Mouse (Mus musculus): Measurements from ENCODE around the gene Porcn. TPM values are rescaled to one million over a fixed set of nuclear protein-coding genes. Genes with fewer than 3 reads are reported as not detected.

Gene Porcn
- 57.0 and 59.0 TPM in 2 replicates for polyA plus RNA-seq (2021; fragmentation: Nextera tagmentation)
- long read RNA-seq, experiment 1, partial matches to known transcripts: 6 of 39 reads
- long read RNA-seq, experiment 1, other reads (novel, unspliced or antisense): 25 of 39 reads
- long read RNA-seq, experiment 2, partial matches to known transcripts: 6 of 18 reads
- long read RNA-seq, experiment 2, other reads (novel, unspliced or antisense): 8 of 18 reads

DNA sequence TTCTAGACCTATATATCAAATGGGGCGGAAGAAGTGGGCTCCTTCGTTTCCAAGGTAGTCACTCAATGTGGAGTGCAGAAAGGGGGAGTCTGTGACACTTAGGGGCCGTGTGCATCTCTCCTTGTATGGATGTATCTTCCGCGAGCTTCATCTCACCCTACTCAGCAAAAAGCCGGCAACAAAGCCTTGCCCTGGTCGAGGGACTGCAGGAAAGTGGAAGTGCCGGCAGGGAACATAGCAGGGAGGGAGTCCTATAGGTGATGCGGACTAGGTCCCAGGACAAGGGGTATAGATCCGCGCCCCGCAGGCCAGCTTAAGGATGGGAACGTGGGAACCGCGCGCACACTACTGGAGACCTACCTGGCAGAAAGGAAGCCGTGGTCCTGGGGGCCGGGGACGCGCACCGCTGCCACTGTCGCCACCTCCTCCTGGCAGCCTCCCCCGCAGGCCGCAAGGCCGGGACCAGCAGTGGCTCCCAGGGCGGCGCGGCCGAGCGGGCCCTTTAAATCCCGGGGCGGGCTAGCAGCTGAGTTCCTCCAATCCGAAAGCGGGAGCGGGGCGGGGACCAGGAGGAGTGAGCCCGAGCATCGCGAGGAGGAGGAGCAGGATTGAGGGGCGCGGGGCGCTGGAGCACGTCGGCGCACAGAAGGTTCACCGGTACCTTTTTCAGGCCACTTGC lies at the start of gene Porcn:
Porcn (minus strand) TSS at position 511 of the 679 bp plus-strand sequence.

DNA sequence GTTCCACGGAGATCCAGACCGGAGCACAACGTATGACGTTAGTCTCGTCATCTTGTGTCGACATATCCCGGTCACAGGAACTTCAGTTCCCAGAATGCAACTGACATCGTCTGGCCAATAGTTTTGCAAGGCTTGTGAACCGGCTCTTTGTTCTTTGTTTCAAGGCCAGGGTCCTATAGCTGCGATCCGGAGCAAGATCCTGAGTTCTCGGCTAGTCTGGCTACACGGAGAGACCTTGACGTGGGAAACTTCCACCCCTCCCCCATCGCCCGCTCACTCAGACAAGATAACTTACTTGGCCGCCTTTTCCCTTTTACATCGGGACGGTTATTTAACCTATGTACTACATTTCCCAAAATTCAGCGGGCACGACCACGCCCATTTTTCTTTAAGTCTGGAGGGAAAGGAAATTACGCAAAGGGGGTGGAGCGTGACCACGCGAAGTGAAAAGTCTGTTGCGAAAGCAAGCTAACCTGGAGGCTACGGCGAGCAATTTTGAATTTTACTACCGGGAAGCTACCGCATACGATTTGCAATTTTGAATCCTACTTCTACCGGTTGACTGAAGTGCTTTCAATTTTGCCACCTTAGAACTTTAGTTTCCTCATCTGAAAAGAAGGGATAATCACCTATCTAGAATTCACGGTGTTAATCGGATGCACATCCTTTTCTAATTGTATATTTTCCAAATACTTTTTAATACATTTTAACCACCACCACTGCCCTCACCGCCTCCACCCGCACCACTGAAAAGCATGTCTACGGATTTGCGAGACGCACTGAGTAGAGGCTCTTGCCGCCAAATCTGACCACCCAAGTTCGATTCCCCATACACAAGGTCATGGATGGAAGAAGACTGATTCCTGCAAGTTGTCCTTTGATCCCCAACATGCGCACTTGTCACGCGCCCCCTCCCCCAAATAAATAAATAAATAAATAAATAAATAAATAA lies 46.3 kb upstream of the Porcn start, which contains the start of gene Ftsj1:
Ftsj1 (minus strand) TSS at position 73 of the 952 bp plus-strand sequence.

GRCm38 (mm10) chrX:8193419-8193723 lies 13.0 kb downstream of the Porcn start, which contains the start of gene Ebp:
Gene Ebp, minus strand, starts transcription at chrX:8193512.

DNA sequence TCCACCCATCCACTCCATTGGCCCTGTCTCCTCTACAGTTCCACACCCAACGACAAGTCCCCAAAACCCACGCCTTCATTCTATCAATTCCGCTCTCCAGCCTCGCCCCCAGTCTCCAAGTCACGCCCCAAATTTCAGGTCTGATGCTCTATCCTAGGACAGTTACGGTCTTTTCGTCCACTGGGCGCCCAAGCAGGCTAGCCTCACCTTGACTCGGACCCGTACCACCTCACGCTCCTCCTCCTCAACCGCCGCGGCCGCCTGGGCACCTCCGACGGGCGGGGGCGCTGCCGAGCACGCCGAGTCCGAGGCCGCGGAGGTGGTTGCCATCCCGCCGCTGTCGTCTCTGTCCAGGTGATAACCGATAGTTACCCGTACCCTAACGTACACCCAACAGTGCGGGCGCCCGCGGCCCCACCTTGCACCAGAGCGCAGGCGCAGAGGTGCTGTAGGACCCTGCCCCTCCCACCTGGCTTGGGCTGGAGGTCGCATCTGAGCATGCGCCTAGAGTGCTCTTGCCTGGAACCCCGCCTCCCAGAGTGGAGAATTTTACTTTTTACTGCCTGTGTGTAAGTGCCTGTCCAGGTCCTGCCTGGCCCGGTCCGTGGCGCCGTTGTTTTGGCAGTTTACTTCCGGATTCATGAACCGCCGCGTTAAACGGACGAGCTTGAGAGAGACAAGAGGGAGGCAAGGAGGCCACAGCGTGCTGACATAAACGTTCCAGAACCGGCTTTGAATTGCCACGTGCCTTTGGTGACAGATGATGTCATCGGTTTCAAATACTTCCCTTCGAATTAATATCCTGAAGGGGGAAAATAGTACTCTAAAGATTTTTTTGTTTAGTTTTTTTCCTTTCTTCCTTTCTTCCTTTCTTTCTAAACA lies 30.6 kb downstream of the Porcn start, which contains the start of gene Tbc1d25:
Tbc1d25 (minus strand) TSS at position 678 of the 882 bp plus-strand sequence.

DNA sequence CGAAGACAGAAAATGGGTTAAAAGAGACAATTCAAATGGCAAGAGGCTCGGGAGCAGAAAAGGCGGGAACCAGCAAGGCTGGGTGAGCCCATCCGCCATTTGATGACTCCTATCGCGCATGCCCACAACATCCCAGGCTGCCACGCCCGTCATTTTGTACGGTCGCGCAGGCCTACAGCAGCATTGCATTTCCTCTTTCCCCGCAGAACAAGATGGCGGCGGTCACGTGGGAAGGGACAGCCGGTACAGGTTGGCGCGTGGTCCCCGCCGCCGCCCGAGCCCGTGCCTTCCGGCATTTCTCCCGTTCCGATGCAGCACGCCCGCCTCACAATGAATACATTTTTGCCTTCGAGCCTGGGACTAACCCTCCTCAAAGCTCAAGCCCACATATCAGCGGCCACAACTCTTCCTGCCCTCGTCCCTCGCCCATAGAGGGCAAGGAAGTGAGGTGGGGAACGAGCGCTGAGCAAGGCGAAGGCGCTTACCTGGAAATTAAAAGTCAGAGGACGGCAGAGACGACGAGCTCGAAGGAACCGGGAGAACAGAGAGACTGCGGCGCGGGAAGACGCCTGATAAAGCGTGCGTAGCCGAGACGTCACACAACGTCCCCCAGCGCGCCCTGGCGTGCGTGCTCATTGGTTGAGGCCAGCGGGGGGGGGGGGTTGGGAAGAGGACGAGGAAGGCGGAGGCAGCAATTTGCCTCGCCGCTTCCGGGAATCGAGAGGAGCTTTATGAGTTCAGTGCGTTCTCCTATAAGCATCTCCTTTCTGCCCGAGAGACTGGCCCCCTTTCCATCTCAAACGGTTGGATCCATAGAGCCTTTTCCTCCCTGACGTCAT lies 61.0 kb downstream of the Porcn start, which contains the start of gene Rbm3:
Rbm3 (minus strand) TSS at position 728 of the 839 bp plus-strand sequence.

Other genes starting within 250 kb of the Porcn start
- not detected in 2 replicates for gene Gata1, start 228.5 kb downstream of the Porcn start, polyA plus RNA-seq (2021; fragmentation: Nextera tagmentation)
- gene Glod5, start 188.0 kb downstream of the Porcn start, polyA plus RNA-seq (2021; fragmentation: Nextera tagmentation): 0.33 TPM in 1 of 2 replicates, not detected in the other
- gene Suv39h1, start 131.8 kb downstream of the Porcn start, polyA plus RNA-seq (2021; fragmentation: Nextera tagmentation): 7.6 and 9.3 TPM in 2 replicates
- gene Was, start 116.0 kb downstream of the Porcn start, polyA plus RNA-seq (2021; fragmentation: Nextera tagmentation): 0.25 and 0.46 TPM in 2 replicates
- 17.2 and 22.4 TPM in 2 replicates for gene Wdr13, start 73.6 kb downstream of the Porcn start, polyA plus RNA-seq (2021; fragmentation: Nextera tagmentation)
- 160 and 174 TPM in 2 replicates for gene Rbm3, start 60.6 kb downstream of the Porcn start, polyA plus RNA-seq (2021; fragmentation: Nextera tagmentation)
- 10.7 and 11.2 TPM in 2 replicates for gene Tbc1d25, start 30.3 kb downstream of the Porcn start, polyA plus RNA-seq (2021; fragmentation: Nextera tagmentation)
- gene Ebp, start 13.0 kb downstream of the Porcn start, polyA plus RNA-seq (2021; fragmentation: Nextera tagmentation): 21.2 and 23.3 TPM in 2 replicates
- 29.1 and 29.3 TPM in 2 replicates for gene Ftsj1, start 45.9 kb upstream of the Porcn start, polyA plus RNA-seq (2021; fragmentation: Nextera tagmentation)
- gene Slc38a5, start 64.6 kb upstream of the Porcn start, polyA plus RNA-seq (2021; fragmentation: Nextera tagmentation): 2.8 and 4.6 TPM in 2 replicates
- not detected in 2 replicates for gene Ssxb10, start 120.9 kb upstream of the Porcn start, polyA plus RNA-seq (2021; fragmentation: Nextera tagmentation)
- gene Ssxb9, start 160.5 kb upstream of the Porcn start, polyA plus RNA-seq (2021; fragmentation: Nextera tagmentation): not detected in 2 replicates
- not detected in 2 replicates for gene Ssxb1, start 206.8 kb upstream of the Porcn start, polyA plus RNA-seq (2021; fragmentation: Nextera tagmentation)

Data from left cerebral cortex, adult 6 months (tissue).